ENCODE assay signal across 8 mouse cellular contexts in the genomic region with DNA sequence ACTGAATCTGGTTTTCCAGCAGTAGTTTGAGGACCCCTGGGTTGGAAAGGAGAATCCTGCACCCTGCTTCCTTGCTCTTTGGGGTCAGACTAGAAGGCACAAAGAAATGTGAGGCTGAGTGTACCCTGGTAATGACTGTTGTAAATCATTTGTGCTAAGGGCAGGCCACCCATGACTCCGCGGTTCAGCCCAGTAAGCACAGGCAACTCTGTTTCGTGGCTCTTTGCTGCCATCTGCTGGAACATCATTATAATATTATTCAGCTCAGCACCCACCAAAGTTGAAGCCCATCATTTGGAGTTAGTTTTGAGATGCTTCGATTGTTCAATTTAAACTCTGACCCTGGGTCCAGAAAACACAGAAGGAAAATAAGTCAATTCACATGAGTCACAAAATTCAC. TPM values are rescaled to one million over a fixed set of nuclear protein-coding genes. Genes with fewer than 3 reads are reported as not detected.
A peak's percentile ranks its signal among the peaks of the same experiment; 100 is the strongest.
DNase-seq lines count a peak whose midpoint lies in the region; ATAC-seq and TF ChIP-seq lines count a peak whose summit lies in the region.

No protein-coding gene starts in this region.

- no peaks in the 10 kb centered on the region for H3K36me3 ChIP-seq in forebrain, embryonic 16.5 days (ENCODE audit: control insufficient read depth, insufficient read depth)
- H3K36me3 ChIP-seq in hindbrain, postnatal 0 days (ENCODE audit: insufficient read depth, low read length), result no peaks in the 10 kb centered on the region
- no peaks in the 10 kb centered on the region for H3K36me3 ChIP-seq in midbrain, embryonic 14.5 days (ENCODE audit: control insufficient read depth, insufficient read depth, low read length)
- H3K36me3 ChIP-seq in stomach, embryonic 15.5 days, result no peaks in the 10 kb centered on the region

- TF ChIP-seq CTCF in hindbrain, postnatal 0 days (IDR thresholded peaks at IDR 0.05; ENCODE audit: low read depth), result peak; percentile 86

- ATAC-seq in forebrain, embryonic 16.5 days, result peak; percentile 67; the same call in 1 of the 2 replicates
- peak; percentile 57 for ATAC-seq in hindbrain, postnatal 0 days
- peak; percentile 46; the same call in 1 of the 2 replicates for ATAC-seq in midbrain, embryonic 14.5 days (ENCODE audit: low FRiP score, low TSS enrichment)
- peak; percentile 27; the same call in 1 of the 2 replicates for ATAC-seq in stomach, embryonic 15.5 days (ENCODE audit: insufficient read depth, low FRiP score, low read depth)

- WGBS in forebrain, embryonic 16.5 days, result 22% methylated on average over 4 of the region's 4 CpGs
- 18% methylated on average over 4 of the region's 4 CpGs for WGBS in hindbrain, postnatal 0 days
- WGBS in midbrain, embryonic 14.5 days, result 19% methylated on average over 4 of the region's 4 CpGs
- 10% methylated on average over 4 of the region's 4 CpGs for WGBS in stomach, embryonic 15.5 days

- H3K4me1 ChIP-seq in forebrain, embryonic 16.5 days (replicated peaks; ENCODE audit: control insufficient read depth, insufficient read depth, low read length), result no peaks in the 10 kb centered on the region
- H3K4me1 ChIP-seq in hindbrain, postnatal 0 days (ENCODE audit: insufficient read depth, low read length), result no peaks in the 10 kb centered on the region
- H3K4me1 ChIP-seq in midbrain, embryonic 14.5 days (ENCODE audit: control insufficient read depth, insufficient read depth, low read length), result no peaks in the 10 kb centered on the region
- H3K4me1 ChIP-seq in stomach, embryonic 15.5 days, result no peaks in the 10 kb centered on the region

- H3K4me2 ChIP-seq in forebrain, embryonic 16.5 days (ENCODE audit: low read length), result no peak overlapping the region
- no peak overlapping the region for H3K4me2 ChIP-seq in hindbrain, postnatal 0 days (ENCODE audit: low read depth, low read length)
- no peak overlapping the region for H3K4me2 ChIP-seq in midbrain, embryonic 14.5 days (ENCODE audit: low read length)
- H3K4me2 ChIP-seq in stomach, embryonic 15.5 days, result no peak overlapping the region

- no peak overlapping the region for H3K27ac ChIP-seq in forebrain, embryonic 16.5 days (ENCODE audit: low read length)
- H3K27ac ChIP-seq in hindbrain, postnatal 0 days, result no peak overlapping the region
- H3K27ac ChIP-seq in midbrain, embryonic 14.5 days (replicated peaks; ENCODE audit: low read depth, low read length), result no peak overlapping the region
- H3K27ac ChIP-seq in stomach, embryonic 15.5 days, result no peak overlapping the region

- no peak overlapping the region for H3K9ac ChIP-seq in forebrain, embryonic 16.5 days (replicated peaks; ENCODE audit: low read depth, low read length)
- H3K9ac ChIP-seq in hindbrain, postnatal 0 days (replicated peaks; ENCODE audit: low read length), result no peak overlapping the region
- H3K9ac ChIP-seq in midbrain, embryonic 14.5 days (replicated peaks; ENCODE audit: low read length), result no peak overlapping the region
- no peak overlapping the region for H3K9ac ChIP-seq in stomach, embryonic 15.5 days

- no peak overlapping the region for H3K4me3 ChIP-seq in forebrain, embryonic 16.5 days (replicated peaks; ENCODE audit: low read length)
- H3K4me3 ChIP-seq in hindbrain, postnatal 0 days (ENCODE audit: low read length), result no peak overlapping the region
- no peak overlapping the region for H3K4me3 ChIP-seq in midbrain, embryonic 14.5 days (replicated peaks; ENCODE audit: low read depth, low read length)
- H3K4me3 ChIP-seq in stomach, embryonic 15.5 days (replicated peaks), result no peak overlapping the region

- no peaks in the 10 kb centered on the region for H3K9me3 ChIP-seq in forebrain, embryonic 16.5 days (ENCODE audit: control insufficient read depth, low read length)
- H3K9me3 ChIP-seq in hindbrain, postnatal 0 days (ENCODE audit: low read length), result no peaks in the 10 kb centered on the region
- no peaks in the 10 kb centered on the region for H3K9me3 ChIP-seq in midbrain, embryonic 14.5 days (ENCODE audit: control insufficient read depth, low read length)
- H3K9me3 ChIP-seq in stomach, embryonic 15.5 days, result no peaks in the 10 kb centered on the region

- H3K27me3 ChIP-seq in forebrain, embryonic 16.5 days (replicated peaks; ENCODE audit: control insufficient read depth, insufficient read depth, low read length), result no peaks in the 10 kb centered on the region
- no peaks in the 10 kb centered on the region for H3K27me3 ChIP-seq in hindbrain, postnatal 0 days (ENCODE audit: insufficient read depth, low read length)
- H3K27me3 ChIP-seq in midbrain, embryonic 14.5 days (ENCODE audit: control insufficient read depth, insufficient read depth, low read length), result peaks cover 25% of the 10 kb centered on the region
- no peaks in the 10 kb centered on the region for H3K27me3 ChIP-seq in stomach, embryonic 15.5 days (replicated peaks)

- DNase-seq in urinary bladder, adult 18-20 months (ENCODE audit: low spot score in 2 of 2), result peak; percentile 33 to 38
- DNase-seq in urinary bladder, postnatal 10 days (ENCODE audit: low spot score), result no peak
- peak; percentile 28 for DNase-seq in cerebellum, adult 11-12 months
- peak; percentile 87 for DNase-seq in hindbrain, postnatal 0 days (ENCODE audit: low spot score)
- DNase-seq in left cerebral cortex, postnatal 36 days (ENCODE audit: low spot score in 2 of 2), result peak; percentile 38 to 44
- peak; percentile 91 for DNase-seq in midbrain, embryonic 14.5 days

- intact Hi-C loops in left cerebral cortex, postnatal 36 days (cut with DNase I), result loop anchor here (5.0 to 10.0 kb wide), 5 partner anchors 68 to 1193 kb away; partner anchors contain the start of gene Depp1

RNA-seq across cellular contexts. Expression of gene Zfp637, which starts 15.6 kb away (rescaled TPM):
- polyA plus RNA-seq in forebrain, embryonic 16.5 days (2015; fragmentation: Nextera tagmentation; extraction: Ambion mirVana), result 208 and 225 TPM in 2 replicates
- total RNA-seq in hindbrain, postnatal 0 days (2014; rRNA removed), result 110 and 122 TPM in 2 replicates
- 107 and 109 TPM in 2 replicates for polyA plus RNA-seq in hindbrain, postnatal 0 days (2015; fragmentation: Nextera tagmentation; extraction: Ambion mirVana)
- total RNA-seq in left cerebral cortex, postnatal 36 days (2021), result 10 to 100 TPM; 60.2 to 64.9 TPM
- polyA plus RNA-seq in midbrain, embryonic 14.5 days (2014; fragmentation: Nextera tagmentation; extraction: Ambion mirVana), result 152 and 165 TPM in 2 replicates
- 96.3 and 98.2 TPM in 2 replicates for polyA plus RNA-seq in stomach, embryonic 15.5 days (2015; fragmentation: Nextera tagmentation; extraction: Ambion mirVana)

RNA-seq across cellular contexts. Expression of gene Zfp239, which starts 36.5 kb away (rescaled TPM):
- polyA plus RNA-seq in forebrain, embryonic 16.5 days (2015; fragmentation: Nextera tagmentation; extraction: Ambion mirVana), result 18.0 and 18.5 TPM in 2 replicates
- 19.6 and 22.1 TPM in 2 replicates for total RNA-seq in hindbrain, postnatal 0 days (2014; rRNA removed)
- polyA plus RNA-seq in hindbrain, postnatal 0 days (2015; fragmentation: Nextera tagmentation; extraction: Ambion mirVana), result 13.6 and 14.6 TPM in 2 replicates
- 10 to 100 TPM; 44.7 to 48.0 TPM for total RNA-seq in left cerebral cortex, postnatal 36 days (2021)
- 10.1 and 13.2 TPM in 2 replicates for polyA plus RNA-seq in midbrain, embryonic 14.5 days (2014; fragmentation: Nextera tagmentation; extraction: Ambion mirVana)
- polyA plus RNA-seq in stomach, embryonic 15.5 days (2015; fragmentation: Nextera tagmentation; extraction: Ambion mirVana), result 6.0 and 6.4 TPM in 2 replicates
